Mouse (Mus musculus) 3T3-L1 (cell line): ENCODE measurements at regions not wholly inside any gene's neighbourhood (a gene's known extent, or its start where the extent isn't known, plus 50 kb on each side); places are given as distances from the start of the nearest gene placed in this dataset.

Experiments used
- DNase-seq: peaks from one replicate; pipeline ENCODE4 v3.0.0-alpha.2; 2015; ENCODE audit warnings: low read depth, low spot score

- DNase-seq: no peak
Observed at GRCm38 (mm10) chr4:94186997-94187396, 369.3 kb upstream of the Gm10306 start.

GRCm38 (mm10) chr4:94188354-94188753 is 368.0 kb upstream of the Gm10306 start:
- DNase-seq: no peak

GRCm38 (mm10) chr4:94188888-94189287 is 367.5 kb upstream of the Gm10306 start:
- DNase-seq: peak; percentile 70

- DNase-seq: peak; percentile 47
Observed at GRCm38 (mm10) chr4:94190940-94191339, 365.4 kb upstream of the Gm10306 start.

GRCm38 (mm10) chr4:94216265-94216664 is 340.1 kb upstream of the Gm10306 start:
- DNase-seq: no peak

- DNase-seq: no peak
Observed at GRCm38 (mm10) chr4:94235650-94236206, 320.6 kb upstream of the Gm10306 start.

- DNase-seq: peak; percentile 46
Observed at GRCm38 (mm10) chr4:94256026-94256425, 300.3 kb upstream of the Gm10306 start.

- peak; percentile 70 for DNase-seq
Observed at GRCm38 (mm10) chr4:94261136-94261535, 295.2 kb upstream of the Gm10306 start.

- no peak for DNase-seq
Observed at GRCm38 (mm10) chr4:94281732-94282131, 274.6 kb upstream of the Gm10306 start.

GRCm38 (mm10) chr4:94292150-94292549 is 264.2 kb upstream of the Gm10306 start:
- DNase-seq: no peak

- no peak for DNase-seq
Observed at GRCm38 (mm10) chr4:94317298-94317697, 239.0 kb upstream of the Gm10306 start.

GRCm38 (mm10) chr4:94326759-94327158 is 229.6 kb upstream of the Gm10306 start:
- DNase-seq: no peak

- peak; percentile 26 for DNase-seq
Observed at GRCm38 (mm10) chr4:94343331-94343730, 213.0 kb upstream of the Gm10306 start.

GRCm38 (mm10) chr4:94349273-94349672 is 207.1 kb upstream of the Gm10306 start:
- DNase-seq: peak; percentile 59

- no peak for DNase-seq
Observed at GRCm38 (mm10) chr4:94356982-94357381, 199.4 kb upstream of the Gm10306 start.

GRCm38 (mm10) chr4:94360810-94361527 is 195.4 kb upstream of the Gm10306 start:
- no peak for DNase-seq

GRCm38 (mm10) chr4:94361528-94362217 is 194.7 kb upstream of the Gm10306 start:
- no peak for DNase-seq

- no peak for DNase-seq
Observed at GRCm38 (mm10) chr4:94365375-94365774, 191.0 kb upstream of the Gm10306 start.

- DNase-seq: no peak
Observed at GRCm38 (mm10) chr4:94367174-94367573, 189.2 kb upstream of the Gm10306 start.

GRCm38 (mm10) chr4:94370981-94371380 is 185.4 kb upstream of the Gm10306 start:
- DNase-seq: no peak

- DNase-seq: no peak
Observed at GRCm38 (mm10) chr4:94376256-94376655, 180.1 kb upstream of the Gm10306 start.

GRCm38 (mm10) chr4:94385703-94386102 is 170.6 kb upstream of the Gm10306 start:
- DNase-seq: peak; percentile 26

- DNase-seq: no peak
Observed at GRCm38 (mm10) chr4:94388317-94388716, 168.0 kb upstream of the Gm10306 start.
